Mouse (Mus musculus) adrenal gland, postnatal 25 days (tissue): ENCODE data around the gene Prss2. TPM values are rescaled to one million over a fixed set of nuclear protein-coding genes. Genes with fewer than 3 reads are reported as not detected.
"Not testable (repeated sequence)": the region's sequence is repeated elsewhere in the genome, so short reads cannot be mapped to it uniquely, and the experiment has no call there.

Experiments used
- DNase-seq: peaks from one replicate; pipeline ENCODE4 v3.0.0; 2021; ENCODE audit warnings: mixed read lengths
- total RNA-seq: library from RNA; stranded (reverse); gene quantifications from 2 replicates; pipeline ENCODE4 v1.2.3, GENCODE M21; 2021

Prss2 gene
- total RNA-seq, 1 experiment from 2014 or later: not detected

DNA sequence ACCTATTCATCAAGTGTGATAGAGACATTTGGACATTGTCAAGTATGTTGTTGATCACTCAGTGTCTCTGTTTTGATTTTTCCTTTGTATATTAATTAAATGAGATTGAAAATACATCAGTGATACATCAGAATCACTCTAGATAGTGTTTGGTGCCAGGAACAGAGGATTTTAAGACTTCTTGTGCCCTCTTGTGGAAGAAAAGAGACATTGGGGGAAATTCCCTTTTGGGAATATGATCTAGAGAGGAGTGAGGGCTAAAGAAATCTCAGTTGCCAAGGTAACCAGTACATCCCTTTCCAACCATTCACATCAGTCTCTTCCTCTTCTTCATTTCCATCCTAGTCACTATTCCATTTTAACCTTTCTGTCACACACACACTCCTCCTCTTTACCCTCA is 34.8 kb downstream of the Prss2 start:
- no peak for DNase-seq

DNA sequence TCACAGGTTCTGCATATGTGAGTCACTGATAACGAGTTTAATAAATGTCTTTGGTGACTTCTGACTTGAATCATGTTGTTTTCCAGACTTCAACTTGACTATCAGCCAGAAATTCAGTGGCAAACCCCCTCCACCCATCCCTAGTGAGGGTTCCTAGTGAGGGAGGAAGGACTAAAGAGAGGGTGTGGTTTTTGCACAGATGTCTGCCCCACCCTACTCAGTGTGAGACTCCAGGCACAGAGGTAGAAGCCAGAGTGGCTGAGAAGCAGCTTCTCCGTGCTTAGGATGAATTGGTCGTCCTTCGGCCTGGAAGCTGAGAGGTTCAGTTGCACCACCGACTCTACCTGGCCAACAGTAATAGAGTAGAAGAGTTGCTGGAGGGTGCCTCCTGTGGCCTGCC is 35.9 kb downstream of the Prss2 start:
- no peak for DNase-seq

DNA sequence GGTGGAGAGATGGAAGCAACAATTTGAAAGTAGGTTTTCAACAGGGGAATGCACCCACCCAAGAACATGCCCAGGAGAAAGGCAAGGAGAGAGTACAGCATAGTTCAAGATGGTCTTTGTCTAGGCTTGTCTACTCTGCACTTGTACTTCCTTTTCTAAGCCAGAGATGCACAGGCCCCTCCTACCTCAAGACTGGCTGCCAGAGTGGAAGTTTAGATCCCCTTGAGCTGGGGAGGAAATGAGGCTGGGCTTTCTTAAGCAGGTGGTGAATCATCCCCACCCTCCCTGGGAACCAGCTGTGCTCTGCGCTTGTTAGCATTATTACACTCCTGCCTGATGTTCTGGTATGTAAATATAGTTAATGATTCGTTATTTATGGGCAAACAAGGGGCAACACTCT is 36.7 kb downstream of the Prss2 start:
- no peak for DNase-seq

DNA sequence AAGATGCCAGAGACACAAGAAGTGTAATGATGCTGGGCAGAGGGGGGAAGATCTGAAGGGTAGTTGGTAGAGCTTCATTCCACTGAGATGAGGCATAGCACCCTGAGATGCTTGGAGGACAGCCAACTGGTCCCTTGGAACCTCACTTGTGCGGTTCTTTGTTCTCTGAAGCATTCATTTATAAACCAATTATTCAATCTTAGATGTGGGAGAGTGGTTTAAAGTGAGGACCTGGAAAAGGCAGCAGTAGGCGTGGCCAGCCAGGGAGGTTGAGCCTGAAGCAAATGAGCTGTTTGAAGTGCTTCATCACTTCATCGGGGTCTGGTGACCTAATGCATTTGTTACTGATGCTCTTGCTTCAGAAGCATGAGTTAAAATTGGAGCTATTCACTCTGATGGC is 37.7 kb downstream of the Prss2 start:
- no peak for DNase-seq

DNA sequence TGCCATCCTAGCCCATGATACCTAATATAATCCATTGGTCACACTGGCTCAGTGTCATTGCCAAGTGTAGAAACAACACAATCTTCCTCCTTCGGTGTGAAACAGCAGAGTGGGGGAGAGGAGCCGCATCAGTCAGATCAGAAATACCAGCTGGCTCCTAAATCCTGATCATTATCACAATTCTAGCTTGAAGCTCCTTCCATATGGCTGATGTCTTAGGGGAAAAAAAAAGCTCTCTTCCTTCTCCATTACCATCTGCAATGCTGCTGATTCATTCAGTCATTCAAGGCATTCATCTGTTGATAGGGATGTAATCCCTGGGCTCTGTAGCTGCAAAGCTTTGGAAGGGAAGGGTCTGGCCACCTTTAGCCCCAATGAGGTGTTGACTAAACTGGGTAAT is 38.7 kb downstream of the Prss2 start:
- no peak for DNase-seq

DNA sequence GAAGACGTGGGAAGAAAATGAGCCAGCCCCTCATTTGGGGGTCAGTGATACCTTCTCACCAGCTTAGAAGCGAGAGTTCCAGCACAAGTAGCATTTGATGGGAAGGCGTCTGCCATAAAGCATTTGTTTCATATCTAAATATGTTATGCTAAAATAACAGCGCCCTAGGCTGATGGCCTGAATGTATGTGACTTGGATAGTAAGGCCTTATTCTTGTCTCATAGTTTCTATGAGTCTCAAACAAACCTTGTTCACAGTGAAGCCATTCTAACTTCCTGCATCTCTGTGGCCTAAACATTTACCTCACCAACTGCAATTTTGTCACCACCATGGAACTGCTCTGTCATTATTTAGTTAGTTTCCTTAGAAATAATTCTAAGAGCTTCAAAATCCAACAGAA is 41.0 kb downstream of the Prss2 start:
- no peak for DNase-seq

DNA sequence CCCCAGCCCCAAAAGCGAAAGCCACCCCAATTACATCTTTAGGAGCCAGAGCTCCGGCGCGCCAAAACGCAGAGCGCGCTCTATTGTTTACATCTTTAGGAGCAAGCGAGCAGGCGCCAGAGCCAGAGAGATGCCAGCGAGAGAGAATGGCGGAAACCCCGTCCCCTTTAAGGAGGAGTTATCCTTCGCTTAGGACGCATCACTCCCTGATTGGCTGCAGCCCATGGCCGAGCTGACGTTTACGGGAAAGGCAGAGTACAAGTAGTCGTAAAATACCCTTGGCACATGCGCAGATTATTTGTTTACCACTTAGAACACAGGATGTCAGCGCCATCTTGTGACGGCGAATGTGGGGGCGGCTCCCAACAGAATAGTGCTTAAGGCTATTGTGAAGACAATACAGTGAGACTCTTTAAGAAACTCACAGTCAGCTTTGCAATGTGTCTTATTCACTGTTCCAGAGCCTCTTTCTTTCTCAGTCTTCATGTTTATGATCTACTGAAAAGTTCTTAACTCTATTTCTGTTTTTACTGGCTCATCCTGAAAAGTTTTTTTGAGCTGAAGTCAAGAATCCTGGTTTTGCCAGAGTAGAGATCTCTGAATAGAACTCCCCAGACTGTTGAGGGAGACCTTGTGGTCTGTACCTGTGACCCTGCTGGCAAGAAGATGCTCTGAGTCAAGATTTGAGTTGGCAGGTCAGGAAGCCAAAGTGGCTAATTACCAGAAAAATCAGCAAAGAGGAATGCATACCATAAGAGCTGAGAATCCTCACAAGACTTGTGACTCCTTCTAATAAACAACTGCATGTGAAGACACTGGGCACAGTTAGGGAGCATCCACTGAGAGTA is 41.7 kb downstream of the Prss2 start:
- DNase-seq: not testable (repeated sequence)

DNA sequence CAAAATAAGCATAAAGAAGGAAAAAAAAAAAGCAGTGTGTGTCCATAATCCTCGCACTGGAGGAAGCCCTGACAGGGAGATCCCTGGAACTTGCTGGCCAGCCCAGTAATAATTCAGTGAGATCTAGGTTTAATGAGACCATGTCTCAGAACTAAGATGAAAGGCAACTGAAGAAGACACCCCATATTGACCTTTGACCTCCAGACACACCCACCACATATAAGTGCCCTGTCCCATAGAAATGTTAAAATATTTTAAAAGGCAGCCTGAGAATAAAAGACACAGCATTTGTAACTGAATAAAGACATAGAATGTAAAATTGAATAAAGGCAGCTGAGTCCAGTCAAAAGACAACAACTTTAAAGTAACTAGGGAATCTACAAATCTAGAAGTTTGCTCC is 43.7 kb downstream of the Prss2 start:
- no peak for DNase-seq

DNA sequence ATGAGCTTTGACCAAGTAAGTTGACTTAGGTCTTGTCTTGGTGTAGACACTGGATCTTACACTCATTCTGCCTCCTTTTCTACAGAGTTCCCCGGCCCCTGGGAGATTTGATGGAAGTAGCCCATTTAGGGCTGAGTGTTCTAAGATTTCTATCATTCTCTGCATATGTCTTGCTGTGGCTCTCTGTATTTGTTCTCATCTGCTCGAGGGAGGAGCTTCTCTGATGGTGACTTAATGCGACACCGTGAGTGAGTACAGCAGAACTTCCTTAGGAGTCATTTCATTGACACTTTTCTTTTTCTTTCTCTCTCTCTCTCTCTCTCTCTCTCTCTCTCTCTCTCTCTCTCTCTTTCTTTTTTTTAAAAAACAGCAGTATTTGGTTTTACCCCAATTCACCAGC is 45.4 kb downstream of the Prss2 start:
- no peak for DNase-seq

DNA sequence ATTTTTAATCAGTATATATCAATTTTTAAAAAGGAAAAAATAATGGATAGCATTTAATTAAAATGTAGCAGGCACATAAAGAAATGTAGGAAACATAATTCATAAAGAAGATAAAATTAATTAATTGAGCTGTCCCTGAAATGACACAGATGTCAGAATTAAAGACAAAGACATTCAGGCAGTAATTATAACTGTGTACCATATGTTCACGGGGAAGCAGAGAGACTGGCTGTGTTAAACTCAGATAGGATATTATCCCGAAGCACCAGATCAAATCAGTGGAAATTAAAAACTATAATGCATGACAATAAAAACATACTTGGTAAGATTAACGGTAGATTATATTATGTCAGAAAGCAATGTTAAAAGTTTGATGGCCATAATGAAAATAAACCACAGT is 47.5 kb downstream of the Prss2 start:
- DNase-seq: no peak

Other genes starting within 250 kb of the Prss2 start
- 0.43 TPM in 1 of 2 replicates, not detected in the other for gene Try4, start 219.5 kb upstream of the Prss2 start, total RNA-seq
- not detected in 2 replicates for gene Try5, start 204.9 kb upstream of the Prss2 start, total RNA-seq
- gene Try10, start 167.7 kb upstream of the Prss2 start, total RNA-seq: not detected in 2 replicates
- not detected in 2 replicates for gene Prss3, start 144.1 kb upstream of the Prss2 start, total RNA-seq
- gene Gm5771, start 129.4 kb upstream of the Prss2 start, total RNA-seq: not detected in 2 replicates
- gene Gm10334, start 75.6 kb upstream of the Prss2 start, total RNA-seq: not detected in 2 replicates
- not detected in 2 replicates for gene Prss1, start 62.9 kb upstream of the Prss2 start, total RNA-seq
- 24.7 and 30.3 TPM in 2 replicates for gene Ephb6, start 83.7 kb downstream of the Prss2 start, total RNA-seq
- not detected in 2 replicates for gene Trpv6, start 114.6 kb downstream of the Prss2 start, total RNA-seq
- not detected in 2 replicates for gene Trpv5, start 159.0 kb downstream of the Prss2 start, total RNA-seq
- not detected in 2 replicates for gene Llcfc1, start 162.6 kb downstream of the Prss2 start, total RNA-seq
- gene Kel, start 182.6 kb downstream of the Prss2 start, total RNA-seq: not detected in 2 replicates